Mouse (Mus musculus) kidney, adult 18-20 months (tissue): ENCODE data around the gene Akap6.
A peak's percentile ranks its signal among the peaks of the same experiment; 100 is the strongest.

Source experiments
- DNase-seq: peaks from one replicate; pipeline ENCODE4 v3.0.0; 2021

The Akap6 gene

DNA sequence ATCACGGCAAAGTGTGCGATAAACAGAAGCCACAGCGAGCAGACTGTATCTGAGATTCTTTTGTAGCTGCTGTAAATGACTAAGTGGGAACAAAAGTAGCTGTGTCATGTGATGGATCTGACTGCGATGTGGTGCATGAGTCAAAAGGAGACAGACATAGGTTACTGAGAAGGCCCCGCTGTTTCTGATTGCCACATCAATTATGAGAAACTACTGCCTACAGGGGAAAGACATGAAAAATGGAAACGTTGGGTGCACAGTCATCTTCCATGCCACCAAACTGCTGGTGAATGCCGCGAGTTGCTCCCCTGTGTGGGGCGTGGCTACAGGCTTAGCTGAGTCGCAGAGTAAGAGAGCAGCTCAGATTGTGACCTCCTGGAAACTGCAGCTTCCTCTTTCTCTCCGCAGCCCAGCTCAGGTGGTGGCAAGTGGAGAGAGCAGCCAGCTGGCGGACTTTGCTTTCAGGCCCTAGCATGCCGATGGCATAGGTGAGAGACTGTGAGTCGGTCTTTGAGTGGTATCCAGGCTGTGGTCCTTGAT, 83.8 kb downstream of the Akap6 start:
- DNase-seq: peak; percentile 3

DNA sequence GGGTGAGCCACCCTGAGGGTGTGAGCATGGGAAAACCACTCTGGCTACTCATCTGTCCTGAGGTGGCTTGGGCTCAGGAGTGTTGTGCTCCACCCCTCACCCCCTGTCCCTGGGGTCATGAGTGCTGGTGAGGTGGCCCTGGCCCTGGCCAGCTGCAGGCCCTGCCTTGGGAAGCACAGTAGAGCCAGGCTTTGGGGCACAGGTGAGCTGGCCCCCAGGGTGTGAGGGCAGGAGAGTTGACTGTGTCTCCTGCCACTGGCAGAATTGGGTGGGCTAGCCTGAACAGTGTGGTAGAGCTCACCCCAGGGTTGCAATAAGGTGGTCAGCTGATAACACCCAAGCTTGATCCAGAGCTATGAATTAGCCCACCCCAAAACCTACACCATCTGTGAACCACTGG, 86.0 kb downstream of the Akap6 start:
- no peak for DNase-seq

DNA sequence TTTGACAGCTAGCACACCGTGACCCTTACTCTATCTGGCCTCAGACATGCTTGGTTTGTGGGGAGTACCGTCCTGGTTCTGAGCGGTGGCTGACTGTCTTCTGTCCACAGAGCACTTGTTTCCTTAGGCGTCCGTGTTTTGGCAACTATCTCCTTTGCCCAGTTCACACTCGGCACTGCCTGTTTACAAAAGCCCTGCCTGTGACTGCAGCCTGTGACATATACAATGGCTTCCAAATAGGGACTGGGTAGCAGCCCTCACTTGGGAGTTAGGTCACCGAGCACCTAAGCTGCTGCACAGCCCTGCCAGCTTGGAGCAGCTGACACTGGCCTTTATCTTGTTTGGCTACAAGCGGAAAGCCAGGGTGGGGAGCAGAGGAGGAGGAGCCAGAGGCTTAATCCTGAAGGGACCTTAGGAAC, 91.2 kb downstream of the Akap6 start:
- DNase-seq: no peak

- DNase-seq: no peak
Measured at GRCm38 (mm10) chr12:52794131-52794530, 94.9 kb downstream of the Akap6 start.

DNA sequence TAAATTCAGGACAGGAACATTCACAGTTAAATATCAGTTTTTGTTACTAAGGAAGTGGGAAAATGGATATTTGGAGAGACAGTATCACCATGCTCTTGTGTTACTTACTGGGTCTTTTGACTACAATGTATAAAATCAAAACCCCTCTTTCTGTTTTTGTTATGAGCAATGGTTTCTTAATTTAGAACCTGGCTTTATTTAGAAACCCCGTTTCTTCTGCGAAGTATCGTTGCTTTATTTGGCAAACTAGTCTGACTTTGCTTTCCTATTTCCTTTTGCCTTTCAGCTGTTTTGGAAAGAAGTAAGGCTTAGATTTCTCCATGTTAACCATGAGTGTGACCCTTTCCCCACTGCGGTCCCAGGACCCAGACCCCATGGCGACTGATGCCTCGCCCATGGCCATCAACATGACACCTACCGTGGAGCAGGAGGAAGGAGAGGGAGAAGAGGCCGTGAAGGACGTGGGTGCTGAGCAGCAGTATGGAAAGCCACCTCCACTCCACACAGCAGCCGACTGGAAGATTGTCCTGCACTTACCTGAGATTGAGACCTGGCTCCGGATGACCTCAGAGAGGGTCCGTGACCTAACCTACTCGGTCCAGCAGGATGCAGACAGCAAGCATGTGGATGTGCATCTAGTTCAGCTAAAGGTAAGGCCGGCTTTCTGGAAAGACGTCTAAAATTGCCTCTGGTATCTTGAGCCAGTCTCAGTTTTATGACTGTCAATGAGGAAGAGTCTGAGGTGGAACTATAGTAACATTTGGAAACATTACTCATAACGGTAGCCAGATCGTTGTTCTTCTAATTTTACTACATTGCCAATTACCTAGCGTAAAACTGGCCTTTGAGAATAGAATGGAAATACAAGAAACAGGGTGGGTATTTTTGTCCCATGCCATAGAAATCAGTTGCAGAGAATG, 96.6 kb downstream of the Akap6 start:
- DNase-seq: no peak

DNA sequence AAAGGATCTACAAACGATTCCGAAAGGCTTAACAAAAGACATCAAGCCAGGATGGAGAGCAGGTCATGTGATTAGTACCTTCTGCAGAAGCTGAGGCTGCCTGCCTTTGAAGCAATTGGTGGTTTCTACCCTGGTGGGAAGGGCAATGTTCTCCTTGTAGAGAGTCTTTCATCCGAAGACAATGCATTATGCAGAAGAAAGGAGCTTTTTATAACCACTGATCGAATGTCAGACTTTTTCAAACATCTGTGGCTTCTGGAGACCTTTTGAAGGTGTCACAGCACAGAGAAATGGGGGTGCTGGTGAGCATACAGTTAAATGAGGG, 97.2 kb downstream of the Akap6 start:
- DNase-seq: no peak

DNA sequence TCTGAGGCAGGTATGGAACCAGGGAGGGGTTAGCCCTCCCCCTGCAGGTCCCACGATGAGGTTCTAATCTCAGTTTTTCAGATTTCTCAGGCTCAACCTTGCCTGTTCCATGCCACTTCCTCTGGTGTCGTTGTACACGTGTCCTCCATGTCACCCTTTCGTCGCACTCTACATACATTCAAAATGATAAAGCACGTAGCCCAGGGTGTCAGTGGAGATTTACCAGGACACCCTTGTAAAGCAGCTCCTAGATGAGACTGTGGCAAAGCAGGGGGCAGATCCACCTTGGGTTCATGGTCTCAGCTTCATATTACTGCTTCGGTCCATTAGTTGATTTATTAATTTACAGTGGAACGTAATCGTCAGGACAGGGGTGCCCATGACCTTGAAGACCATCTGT, 100.5 kb downstream of the Akap6 start:
- no peak for DNase-seq

DNA sequence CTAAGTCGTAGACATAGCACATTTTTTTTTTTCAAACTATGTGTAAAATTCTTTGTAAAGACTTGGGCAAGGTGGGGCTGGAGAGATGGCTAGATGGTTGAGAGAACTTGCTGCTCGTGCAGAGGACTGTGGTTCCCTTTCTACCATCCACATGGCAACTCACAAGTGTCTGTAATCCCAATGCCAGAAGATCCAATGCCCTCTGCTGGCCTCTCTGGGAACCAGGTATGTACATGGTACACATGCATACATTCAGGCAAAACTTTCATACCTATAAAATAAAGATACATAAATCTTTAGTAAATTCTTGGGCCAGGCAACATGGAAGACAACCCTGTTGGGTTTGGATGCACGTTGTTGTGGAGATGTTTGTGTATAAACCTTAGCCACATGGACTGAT, 107.1 kb downstream of the Akap6 start:
- no peak for DNase-seq

- no peak for DNase-seq
Measured at GRCm38 (mm10) chr12:52818588-52818987, 119.4 kb downstream of the Akap6 start.

- DNase-seq: no peak
Measured at GRCm38 (mm10) chr12:52824774-52825173, 125.6 kb downstream of the Akap6 start.

DNA sequence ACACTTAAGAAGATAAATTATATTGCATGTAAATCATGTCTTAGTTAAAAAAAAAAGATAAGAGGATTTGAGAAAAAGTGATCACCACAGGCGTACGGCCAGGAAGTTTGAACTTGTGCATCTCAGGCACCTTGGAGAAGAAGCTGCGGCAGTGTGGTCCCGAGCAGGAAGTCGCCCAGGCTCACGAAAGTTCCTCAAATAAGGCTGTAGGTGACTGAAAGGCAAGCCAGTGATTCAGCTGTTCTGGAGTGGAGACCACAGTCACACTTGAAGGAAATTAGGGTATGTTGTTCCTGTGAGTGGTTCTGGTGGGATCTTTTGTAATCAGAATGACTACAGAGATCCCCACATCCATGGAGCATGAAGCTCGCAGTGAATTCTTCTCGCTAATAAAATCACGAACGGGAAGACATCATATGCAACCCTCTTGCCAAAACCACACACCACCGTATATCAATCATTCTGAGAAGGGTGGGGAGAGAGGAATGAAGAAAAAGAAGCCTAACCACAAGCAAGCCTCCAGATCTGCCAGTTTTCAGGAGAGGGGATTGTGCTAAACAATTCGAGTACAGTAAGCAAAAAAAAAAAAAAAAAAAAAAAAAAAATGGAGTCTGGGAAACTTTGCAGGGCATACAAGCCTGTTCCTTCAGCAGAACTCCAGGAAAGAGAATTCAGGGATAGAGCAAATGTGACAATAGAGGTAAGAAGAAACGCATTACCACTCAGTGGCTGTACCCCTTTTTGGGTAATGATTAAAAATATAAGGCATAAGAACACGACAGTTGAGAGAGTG, 130.0 kb downstream of the Akap6 start:
- DNase-seq: no peak

DNA sequence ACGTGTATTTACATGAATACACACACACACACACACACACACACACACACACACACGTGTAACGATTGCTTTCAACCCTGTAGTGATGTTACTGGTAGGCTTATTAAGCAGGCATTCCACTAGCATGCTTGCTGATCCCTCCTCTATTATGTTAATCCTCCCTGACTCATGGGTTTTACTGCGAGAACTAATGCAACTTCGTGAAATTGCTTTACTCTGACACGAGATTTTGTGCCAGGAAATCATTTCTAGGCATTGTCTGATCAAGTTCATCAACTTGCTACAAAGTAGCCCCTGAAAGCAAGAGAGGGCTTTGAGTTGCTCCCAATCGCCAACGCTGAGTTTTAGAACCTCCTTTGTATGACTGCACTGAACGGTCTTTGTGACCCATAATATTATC, 132.6 kb downstream of the Akap6 start:
- no peak for DNase-seq

GRCm38 (mm10) chr12:52832230-52832629, 133.0 kb downstream of the Akap6 start:
- peak; percentile 48 for DNase-seq

DNA sequence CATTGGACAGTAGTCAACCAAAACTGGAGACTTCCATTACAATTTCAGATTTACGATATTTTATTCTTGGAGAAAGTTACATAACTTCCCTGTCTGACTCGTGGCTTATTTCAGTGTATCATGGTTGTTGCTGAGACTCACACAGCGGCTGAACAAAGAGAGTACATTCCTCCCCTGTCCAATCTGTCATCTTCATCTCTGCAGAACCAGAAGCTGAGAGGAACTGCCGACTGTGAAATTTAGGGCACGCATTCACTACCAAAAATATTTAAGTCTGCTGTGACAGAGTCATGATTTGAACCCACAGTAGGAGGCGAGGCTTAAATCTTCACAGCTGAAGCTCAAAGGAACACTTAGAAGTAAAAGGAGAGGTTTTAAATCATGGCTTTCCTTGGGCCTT, 134.0 kb downstream of the Akap6 start:
- DNase-seq: no peak

DNA sequence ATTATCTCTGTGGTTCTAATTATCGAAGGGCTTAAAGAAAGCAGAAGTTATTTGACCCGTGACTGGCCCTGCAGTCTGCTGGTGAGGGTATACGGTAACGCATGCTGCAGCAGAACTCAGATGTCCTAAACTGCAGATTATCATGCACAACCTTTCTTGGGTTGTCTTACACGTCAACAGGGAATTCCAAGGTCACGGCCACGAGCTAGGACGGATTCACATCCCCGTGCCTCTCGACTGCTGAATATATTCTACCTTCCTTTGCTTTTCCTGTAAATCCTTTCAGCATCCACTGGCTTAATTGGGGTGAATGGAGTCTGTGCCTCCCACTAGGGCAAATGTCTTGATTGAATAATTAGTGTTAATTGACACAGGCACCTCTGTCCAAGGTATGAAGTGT, 134.9 kb downstream of the Akap6 start:
- no peak for DNase-seq

GRCm38 (mm10) chr12:52834781-52835279, 135.6 kb downstream of the Akap6 start:
- DNase-seq: no peak

GRCm38 (mm10) chr12:52835291-52835742, 136.1 kb downstream of the Akap6 start:
- DNase-seq: no peak

DNA sequence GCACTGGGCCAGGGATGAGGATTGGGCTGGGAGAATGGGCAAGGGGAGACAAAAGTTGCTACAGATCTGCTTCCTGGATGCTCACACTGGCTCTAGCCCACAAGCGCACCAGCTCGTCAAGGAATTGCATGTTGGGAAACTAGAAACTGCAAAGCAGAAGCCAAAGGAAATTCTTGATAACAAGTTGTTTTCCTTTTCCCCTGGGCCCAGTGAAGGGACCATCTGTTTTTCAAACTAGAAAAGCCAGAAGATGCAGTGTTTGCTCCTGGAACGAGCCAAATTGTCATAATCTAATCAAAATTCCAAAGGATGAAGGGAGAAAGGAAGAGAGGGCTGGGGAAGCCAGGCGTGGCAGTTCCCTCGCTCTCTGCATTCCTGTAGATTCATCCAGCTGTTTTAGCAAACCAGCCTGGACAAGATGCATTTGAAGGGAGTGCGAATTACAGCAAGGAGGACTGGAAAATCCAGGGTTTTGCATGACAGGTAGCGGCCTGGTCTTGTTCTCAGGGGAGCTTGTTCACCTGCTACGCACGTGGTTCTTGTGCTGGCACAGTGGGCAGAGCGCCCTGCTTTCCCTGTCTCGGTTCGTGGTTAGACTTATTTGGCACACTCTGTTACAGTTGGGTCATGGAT, 136.8 kb downstream of the Akap6 start:
- no peak for DNase-seq

- no peak for DNase-seq
Measured at GRCm38 (mm10) chr12:52845982-52846381, 146.8 kb downstream of the Akap6 start.

- DNase-seq: no peak
Measured at GRCm38 (mm10) chr12:52847020-52847419, 147.8 kb downstream of the Akap6 start.

DNA sequence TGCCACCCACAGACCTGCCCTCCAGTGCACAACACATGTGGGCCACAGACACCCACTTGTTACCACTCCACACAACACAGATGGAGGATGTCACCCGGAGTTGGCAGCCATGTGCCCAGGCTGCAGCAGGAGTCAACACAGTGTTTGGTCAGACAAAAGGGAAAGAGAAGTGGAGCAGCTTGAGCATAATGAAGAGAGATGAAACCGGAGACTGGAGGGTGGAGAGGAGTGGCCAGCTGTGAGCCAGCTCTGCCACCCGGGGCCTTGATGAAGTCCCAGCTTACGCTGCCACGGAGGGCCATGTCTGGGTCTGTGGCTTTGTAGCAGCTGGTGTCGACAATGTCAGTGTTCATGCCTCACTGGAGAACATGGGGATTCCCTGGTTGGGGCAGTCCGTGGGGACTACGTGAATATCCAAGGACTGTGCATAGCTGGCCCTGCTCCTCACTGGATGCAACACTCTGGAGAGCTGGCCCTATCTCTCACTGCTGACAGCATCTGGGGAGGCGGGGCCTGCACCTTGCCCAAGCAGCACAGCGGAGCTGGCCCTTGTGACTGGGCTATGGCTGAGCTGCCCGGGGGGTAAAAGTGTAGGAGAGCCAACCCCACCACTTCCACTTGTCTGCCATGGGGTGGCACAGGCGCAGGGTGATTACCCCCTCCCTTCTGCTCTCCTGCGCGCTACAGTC, 148.8 kb downstream of the Akap6 start:
- DNase-seq: no peak

GRCm38 (mm10) chr12:52848519-52848855, 149.3 kb downstream of the Akap6 start:
- DNase-seq: no peak

GRCm38 (mm10) chr12:52849297-52849696, 150.1 kb downstream of the Akap6 start:
- DNase-seq: no peak
